Mouse (Mus musculus): Measurements from ENCODE around the gene Serpinc1. TPM values are rescaled to one million over a fixed set of nuclear protein-coding genes. Genes with fewer than 3 reads are reported as not detected.

The Serpinc1 gene
- polyA plus RNA-seq (2015; fragmentation: Nextera tagmentation; extraction: Ambion mirVana) = 1.0 and 1.5 TPM in 2 replicates

DNA sequence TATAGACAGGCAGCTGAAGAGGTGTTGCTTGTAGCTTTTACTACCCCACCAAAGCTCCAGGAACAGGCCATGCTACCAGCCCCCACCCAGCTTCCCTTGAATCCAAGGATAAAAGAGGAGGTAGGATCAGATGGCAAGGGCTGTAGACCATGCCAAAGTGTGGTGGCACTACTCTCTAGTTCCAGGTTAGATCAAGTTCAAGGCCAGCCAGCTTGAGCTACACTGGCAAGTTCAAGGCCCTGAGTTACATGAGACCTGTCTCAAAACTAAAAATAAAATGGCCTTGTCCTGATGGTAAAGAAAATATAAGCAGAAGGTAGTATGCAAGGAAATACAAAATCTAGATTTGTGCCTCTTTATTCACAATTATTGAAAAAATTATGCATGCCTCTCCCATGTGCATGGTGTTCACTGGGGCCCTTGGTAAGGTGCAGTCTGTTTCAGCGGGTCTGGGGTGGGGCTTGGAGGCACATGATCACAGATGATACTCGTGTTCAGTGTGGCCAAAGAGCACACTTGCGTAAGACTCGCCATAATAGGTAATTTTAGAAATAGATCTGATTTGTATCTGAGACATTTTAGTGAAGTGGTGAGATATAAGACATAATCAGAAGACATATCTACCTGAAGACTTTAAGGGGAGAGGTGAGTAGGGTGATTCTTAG, at the start of gene Serpinc1:
Gene Serpinc1 (plus strand): TSS at position 515 of the 665 bp plus-strand sequence.

GRCm38 (mm10) chr1:161034435-161035280, 56.3 kb downstream of the Serpinc1 start, which contains the start of gene Zbtb37:
Gene Zbtb37 (minus strand): TSS chr1:161034849.

Other genes starting within 250 kb of the Serpinc1 start
- 5.2 and 5.4 TPM in 2 replicates for gene Rabgap1l, start 185.4 kb upstream of the Serpinc1 start, polyA plus RNA-seq (2015; fragmentation: Nextera tagmentation; extraction: Ambion mirVana)
- 4.1 and 4.2 TPM in 2 replicates for gene Rc3h1, start 72.2 kb upstream of the Serpinc1 start, polyA plus RNA-seq (2015; fragmentation: Nextera tagmentation; extraction: Ambion mirVana)
- 2.8 and 3.7 TPM in 2 replicates for gene Zbtb37, start 56.3 kb downstream of the Serpinc1 start, polyA plus RNA-seq (2015; fragmentation: Nextera tagmentation; extraction: Ambion mirVana)
- 10.9 and 13.3 TPM in 2 replicates for gene Dars2, start 92.1 kb downstream of the Serpinc1 start, polyA plus RNA-seq (2015; fragmentation: Nextera tagmentation; extraction: Ambion mirVana)
- 5.9 and 6.2 TPM in 2 replicates for gene Cenpl, start 92.1 kb downstream of the Serpinc1 start, polyA plus RNA-seq (2015; fragmentation: Nextera tagmentation; extraction: Ambion mirVana)
- gene Klhl20, start 152.9 kb downstream of the Serpinc1 start, polyA plus RNA-seq (2015; fragmentation: Nextera tagmentation; extraction: Ambion mirVana) = 9.6 and 10.2 TPM in 2 replicates
- gene Ankrd45, start 164.1 kb downstream of the Serpinc1 start, polyA plus RNA-seq (2015; fragmentation: Nextera tagmentation; extraction: Ambion mirVana) = 0.17 TPM in 1 of 2 replicates, not detected in the other
- not detected in 2 replicates for gene Tex50, start 180.7 kb downstream of the Serpinc1 start, polyA plus RNA-seq (2015; fragmentation: Nextera tagmentation; extraction: Ambion mirVana)

All from skeletal muscle tissue, postnatal 0 days (tissue).